Mouse (Mus musculus) heart, postnatal 0 days (tissue): ENCODE data around the gene Sypl. TPM values are rescaled to one million over a fixed set of nuclear protein-coding genes. Genes with fewer than 3 reads are reported as not detected.

ENCODE experiments used
- ATAC-seq: fragments of 200-750 bp; cut with Nextera tagmentation; 2 replicates; pipeline ENCODE4 v1.8.0; 2017; ENCODE audit warnings: low read depth, moderate number of reproducible peaks, moderate library complexity; ENCODE audit not compliant: insufficient read depth
- DNase-seq: peaks from one replicate; pipeline ENCODE4 v3.0.0-alpha.2; 2016; ENCODE audit warnings: low spot score
- H3K27ac ChIP-seq: fragments of 300-500 bp; sonication (generic); 2 replicates; pipeline ENCODE4 v1.5.1; 2014; ENCODE audit warnings: low read depth, mild to moderate bottlenecking
- H3K27me3 ChIP-seq: fragments of 300-500 bp; sonication (generic); 2 replicates; pipeline ENCODE4 v1.6.1; 2014; ENCODE audit warnings: low read length, mixed read lengths; ENCODE audit not compliant: control insufficient read depth, insufficient read depth
- H3K36me3 ChIP-seq: fragments of 300-500 bp; sonication (generic); replicated peaks from 2 replicates; pipeline ENCODE4 v1.6.1; 2014; ENCODE audit warnings: low read length, mixed read lengths; ENCODE audit not compliant: control insufficient read depth, insufficient read depth
- H3K4me1 ChIP-seq: fragments of 300-500 bp; sonication (generic); 2 replicates; pipeline ENCODE4 v1.6.1; 2014; ENCODE audit warnings: antibody characterized with exemption; ENCODE audit not compliant: control insufficient read depth, insufficient read depth
- H3K4me2 ChIP-seq: fragments of 300-500 bp; sonication (generic); 2 replicates; pipeline ENCODE4 v1.6.1; 2014; ENCODE audit warnings: low read depth, mild to moderate bottlenecking, low read length, moderate library complexity
- H3K4me3 ChIP-seq: fragments of 300-500 bp; sonication (generic); 2 replicates; pipeline ENCODE4 v1.5.1; 2014; ENCODE audit warnings: low read depth, low read length
- H3K9ac ChIP-seq: fragments of 300-500 bp; sonication (generic); replicated peaks from 2 replicates; pipeline ENCODE4 v1.6.1; 2014; ENCODE audit warnings: low read depth, low read length, mixed read lengths
- H3K9me3 ChIP-seq: fragments of 300-500 bp; sonication (generic); replicated peaks from 2 replicates; pipeline ENCODE4 v1.6.1; 2016; ENCODE audit warnings: low read length; ENCODE audit not compliant: control insufficient read depth
- CTCF ChIP-seq: IDR thresholded peaks from 2 replicates; pipeline ENCODE4 v1.5.1; 2016; ENCODE audit warnings: antibody characterized with exemption, control low read depth, low read depth
- EP300 ChIP-seq: IDR thresholded peaks from 2 replicates; pipeline ENCODE4 v1.6.1; 2016; ENCODE audit warnings: antibody characterized with exemption, low read depth
- WGBS: fragments of 180-500 bp; shearing (Covaris S2); extraction: QIAGEN DNeasy Blood & Tissue Kit; methylation state at CpG from one replicate; pipeline ENCODE4 v1.1.7; 2014; 5-methylcytosine and 5-hydroxymethylcytosine counted together
- polyA plus RNA-seq: library from polyadenylated mRNA; unstranded; fragments of >200 nt; fragmentation: Nextera tagmentation; extraction: Ambion mirVana; gene quantifications from 2 replicates; pipeline ENCODE4 v1.2.1, GENCODE M21; 2015
- total RNA-seq: library from RNA; depleted of rRNA; stranded (reverse); fragments of >200 nt; gene quantifications from 2 replicates; pipeline ENCODE4 v1.2.3, GENCODE M21; 2014; ENCODE audit warnings: low replicate concordance

The Sypl gene
- total and polyA plus RNA-seq, 2 experiments from 2014 or later, result 45.0 to 91.1 TPM

GRCm38 (mm10) chr12:32928180-32928579, 25.5 kb upstream of the Sypl start:
- Histone ChIP-seq H3K27ac (no peak overlapping the region), H3K4me1 (no peaks in the 10 kb centered on the region), H3K4me3 (no peak overlapping the region), H3K9ac (no peak overlapping the region), H3K36me3 (no peaks in the 10 kb centered on the region), H3K4me2 (no peak overlapping the region), H3K9me3 (no peaks in the 10 kb centered on the region), H3K27me3 (no peaks in the 10 kb centered on the region)
- TF ChIP-seq CTCF (no peak), EP300 (no peak)
- ATAC-seq (no peak), DNase-seq (no peak)
- WGBS, result 88% methylated on average over 3 of the region's 3 CpGs

GRCm38 (mm10) chr12:32929831-32930513, 23.7 kb upstream of the Sypl start:
- no peak for TF ChIP-seq CTCF
- no peak for TF ChIP-seq EP300
- Histone ChIP-seq H3K27ac (no peak overlapping the region), H3K36me3 (no peaks in the 10 kb centered on the region), H3K9me3 (no peaks in the 10 kb centered on the region), H3K4me3 (no peak overlapping the region), H3K4me1 (no peaks in the 10 kb centered on the region), H3K27me3 (no peaks in the 10 kb centered on the region), H3K4me2 (no peak overlapping the region), H3K9ac (no peak overlapping the region)
- DNase-seq, result no peak
- no peak for ATAC-seq
- WGBS, result 81% methylated on average over 11 of the region's 11 CpGs

GRCm38 (mm10) chr12:32930566-32930965, 23.1 kb upstream of the Sypl start:
- Histone ChIP-seq H3K4me2 (no peak overlapping the region), H3K27me3 (no peaks in the 10 kb centered on the region), H3K9ac (no peak overlapping the region), H3K27ac (no peak overlapping the region), H3K36me3 (no peaks in the 10 kb centered on the region), H3K4me3 (no peak overlapping the region), H3K4me1 (no peaks in the 10 kb centered on the region), H3K9me3 (no peaks in the 10 kb centered on the region)
- ATAC-seq (no peak), DNase-seq (no peak)
- WGBS, result 87% methylated on average over 7 of the region's 7 CpGs
- TF ChIP-seq CTCF, result no peak

- 69% methylated on average over 4 of the region's 4 CpGs for WGBS
- H3K4me3 ChIP-seq, result no peak overlapping the region
- DNase-seq, result no peak
These were observed 17.3 kb upstream of the Sypl start for GRCm38 (mm10) chr12:32936246-32936946.

GRCm38 (mm10) chr12:32941141-32941540, 12.6 kb upstream of the Sypl start:
- Histone ChIP-seq H3K4me3 (no peak overlapping the region), H3K4me2 (no peak overlapping the region), H3K9ac (no peak overlapping the region), H3K4me1 (no peaks in the 10 kb centered on the region), H3K27me3 (no peaks in the 10 kb centered on the region), H3K9me3 (no peaks in the 10 kb centered on the region), H3K27ac (no peak overlapping the region), H3K36me3 (no peaks in the 10 kb centered on the region)
- 75% methylated on average over 4 of the region's 4 CpGs for WGBS
- TF ChIP-seq CTCF (no peak), EP300 (no peak)
- no peak for DNase-seq
- ATAC-seq, result no peak

More at GRCm38 (mm10) chr12:32936246-32936946, 17.3 kb upstream of the Sypl start:
- no peaks in the 10 kb centered on the region for H3K27me3 ChIP-seq
- no peaks in the 10 kb centered on the region for H3K9me3 ChIP-seq
- TF ChIP-seq CTCF, result no peak
- no peak for TF ChIP-seq EP300
- no peak overlapping the region for H3K27ac ChIP-seq
- H3K36me3 ChIP-seq, result no peaks in the 10 kb centered on the region
- no peaks in the 10 kb centered on the region for H3K4me1 ChIP-seq
- no peak overlapping the region for H3K9ac ChIP-seq
- H3K4me2 ChIP-seq, result no peak overlapping the region
- no peak for ATAC-seq

- H3K9ac ChIP-seq, result no peak overlapping the region
- H3K4me1 ChIP-seq, result no peaks in the 10 kb centered on the region
- no peak overlapping the region for H3K4me3 ChIP-seq
- 54% methylated on average over 4 of the region's 4 CpGs for WGBS
- peak; percentile 85 for TF ChIP-seq EP300
- TF ChIP-seq CTCF, result no peak
- DNase-seq, result peak; percentile 59
- peak overlapping the region; percentile 58 for H3K27ac ChIP-seq
- no peaks in the 10 kb centered on the region for H3K36me3 ChIP-seq
- H3K4me2 ChIP-seq, result no peak overlapping the region
- H3K27me3 ChIP-seq, result no peaks in the 10 kb centered on the region
- peak; percentile 80 for ATAC-seq
- H3K9me3 ChIP-seq, result no peaks in the 10 kb centered on the region
These were observed 10.3 kb upstream of the Sypl start for GRCm38 (mm10) chr12:32943347-32943746.
